Mouse (Mus musculus) small intestine, adult 2 months (tissue): ENCODE results near the gene 2300002M23Rik. TPM values are rescaled to one million over a fixed set of nuclear protein-coding genes. Genes with fewer than 3 reads are reported as not detected.

ENCODE experiments used
- H3K27ac ChIP-seq: fragments of 200-500 bp; 2 replicates; pipeline ENCODE4 v1.5.1; 2012; ENCODE audit warnings: low read depth, low read length, control low read depth, inconsistent platforms; ENCODE audit not compliant: insufficient read depth
- H3K27me3 ChIP-seq: fragments of 200-500 bp; 2 replicates; pipeline ENCODE4 v1.6.1; 2012; ENCODE audit warnings: mild to moderate bottlenecking, moderate library complexity, low read length, inconsistent platforms; ENCODE audit not compliant: control insufficient read depth, insufficient read depth
- H3K36me3 ChIP-seq: fragments of 200-500 bp; 2 replicates; pipeline ENCODE4 v1.6.1; 2012; ENCODE audit warnings: mild to moderate bottlenecking, low read length, control low read depth, inconsistent platforms; ENCODE audit not compliant: control insufficient read depth, insufficient read depth
- H3K4me1 ChIP-seq: fragments of 200-500 bp; 2 replicates; pipeline ENCODE4 v1.6.1; 2012; ENCODE audit warnings: low read length, inconsistent platforms, mixed read lengths; ENCODE audit not compliant: control insufficient read depth, insufficient read depth, insufficient read length
- H3K4me3 ChIP-seq: fragments of 200-500 bp; 2 replicates; pipeline ENCODE4 v1.5.1; 2012; ENCODE audit warnings: low read depth, mild to moderate bottlenecking, control low read depth, inconsistent platforms, low read length, moderate library complexity
- CTCF ChIP-seq: fragments of 200-500 bp; IDR thresholded peaks from 2 replicates; pipeline ENCODE4 v1.5.1; 2012; ENCODE audit warnings: low read depth, mild to moderate bottlenecking, control low read depth, inconsistent platforms, low read length, moderate library complexity, mixed read lengths; ENCODE audit not compliant: insufficient replicate concordance, insufficient read length; ENCODE audit errors: extremely low read depth
- POLR2A ChIP-seq: fragments of 200-500 bp; IDR thresholded peaks from 2 replicates; pipeline ENCODE4 v1.6.1; 2012; ENCODE audit warnings: low read depth, mild to moderate bottlenecking, control low read depth, inconsistent platforms, low read length, moderate library complexity
- WGBS: fragments of 180-500 bp; shearing (Covaris S2); methylation state at CpG from one replicate; pipeline ENCODE4 v1.1.7; 2018; 5-methylcytosine and 5-hydroxymethylcytosine counted together
- polyA plus RNA-seq: library from polyadenylated mRNA; depleted of rRNA; stranded (reverse); fragments of >200 nt; gene quantifications from 2 replicates; pipeline ENCODE4 v1.2.3, GENCODE M21; 2012; rRNA removed

2300002M23Rik gene
- polyA plus RNA-seq, 1 experiment = not detected

DNA sequence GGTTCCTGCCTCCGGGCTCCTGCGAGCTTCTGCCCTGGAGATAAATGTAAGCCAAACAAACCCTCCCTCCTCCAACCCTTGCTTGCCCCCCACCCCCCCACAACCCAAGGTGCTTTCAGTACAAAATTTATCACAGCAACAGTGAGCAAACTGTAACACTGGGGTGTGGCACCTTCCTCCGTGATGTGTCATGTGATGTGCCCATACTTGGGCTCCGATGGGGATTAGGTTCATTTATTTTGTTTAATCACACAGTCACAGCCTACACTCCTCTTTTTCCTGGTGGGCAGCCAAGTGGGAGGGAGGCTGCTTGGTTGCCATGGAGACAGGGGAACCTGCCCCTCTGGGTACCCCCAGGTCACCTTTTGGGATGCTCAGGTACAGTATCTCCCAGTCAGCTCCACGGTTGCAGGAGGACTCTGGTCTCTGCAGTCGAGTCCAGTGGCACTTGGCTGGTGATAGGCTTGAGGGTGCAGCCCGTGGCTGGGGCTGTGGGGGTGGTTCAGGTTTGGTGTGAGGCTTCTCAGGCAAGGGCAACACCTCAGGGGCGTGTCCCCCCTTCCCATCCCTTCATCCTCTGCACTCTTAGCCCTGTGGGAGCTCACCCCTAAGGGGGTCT lies 34.6 kb downstream of the 2300002M23Rik start:
- Histone ChIP-seq H3K27me3 (no peaks in the 10 kb centered on the region; the same call in 1 of the 2 replicates), H3K4me3 (no peak overlapping the region), H3K36me3 (no peaks in the 10 kb centered on the region), H3K27ac (no peak overlapping the region), H3K4me1 (no peaks in the 10 kb centered on the region)
- TF ChIP-seq CTCF (no peak), POLR2A (no peak)
- 19% methylated on average over 8 of the region's 8 CpGs for WGBS

DNA sequence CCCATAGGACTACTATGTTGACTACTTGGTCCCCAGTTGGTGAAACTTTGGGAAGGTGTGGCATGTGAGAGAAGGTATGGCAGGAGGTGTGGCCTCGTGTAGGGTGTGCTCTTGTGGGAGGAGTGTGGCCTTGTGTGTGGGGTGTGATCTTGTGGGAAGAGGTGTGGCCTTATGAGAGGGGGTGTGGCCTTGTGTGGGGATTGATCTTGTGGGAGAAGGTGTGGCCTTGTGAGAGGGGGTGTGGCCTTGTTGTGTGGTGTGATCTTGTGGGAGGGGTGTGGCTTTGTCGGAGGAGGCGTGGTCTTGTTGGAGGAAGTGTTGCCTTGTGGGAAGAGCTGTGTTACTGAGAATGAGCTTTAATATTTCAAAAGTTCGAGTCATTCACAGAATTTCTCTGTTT lies 49.9 kb downstream of the 2300002M23Rik start:
- TF ChIP-seq POLR2A = no peak
- no peak for TF ChIP-seq CTCF
- WGBS = 68% methylated on average over 4 of the region's 4 CpGs

More for the DNA sequence above, 49.9 kb downstream of the 2300002M23Rik start:
- Histone ChIP-seq H3K27me3 (no peaks in the 10 kb centered on the region), H3K4me3 (no peak overlapping the region), H3K36me3 (no peaks in the 10 kb centered on the region), H3K4me1 (no peaks in the 10 kb centered on the region), H3K27ac (no peak overlapping the region)

Other genes starting within 250 kb of the 2300002M23Rik start
- 36.3 and 83.4 TPM in 2 replicates for gene H2-Q1, start 247.0 kb upstream of the 2300002M23Rik start, polyA plus RNA-seq
- gene H2-Q2, start 225.2 kb upstream of the 2300002M23Rik start, polyA plus RNA-seq = 554 and 1,052 TPM in 2 replicates
- gene H2-Q4, start 187.8 kb upstream of the 2300002M23Rik start, polyA plus RNA-seq = 60.9 and 159 TPM in 2 replicates
- 23.8 and 59.3 TPM in 2 replicates for gene H2-Q6, start 142.6 kb upstream of the 2300002M23Rik start, polyA plus RNA-seq
- 74.1 and 186 TPM in 2 replicates for gene H2-Q7, start 128.3 kb upstream of the 2300002M23Rik start, polyA plus RNA-seq
- gene H2-Q10, start 97.4 kb upstream of the 2300002M23Rik start, polyA plus RNA-seq = 8.5 and 12.0 TPM in 2 replicates
- gene Pou5f1, start 61.4 kb upstream of the 2300002M23Rik start, polyA plus RNA-seq = not detected in 2 replicates
- 7.3 and 8.1 TPM in 2 replicates for gene Tcf19, start 50.6 kb upstream of the 2300002M23Rik start, polyA plus RNA-seq
- 3.2 and 3.5 TPM in 2 replicates for gene Cchcr1, start 50.4 kb upstream of the 2300002M23Rik start, polyA plus RNA-seq
- gene Psors1c2, start 34.2 kb upstream of the 2300002M23Rik start, polyA plus RNA-seq = 0.15 and 0.37 TPM in 2 replicates
- 0.08 and 0.39 TPM in 2 replicates for gene Cdsn, start 15.3 kb upstream of the 2300002M23Rik start, polyA plus RNA-seq
- not detected in 2 replicates for gene Sfta2, start 34.1 kb downstream of the 2300002M23Rik start, polyA plus RNA-seq
- not detected in 2 replicates for gene Gm9573, start 59.2 kb downstream of the 2300002M23Rik start, polyA plus RNA-seq
- 0.23 and 85.7 TPM in 2 replicates for gene Mucl3, start 76.2 kb downstream of the 2300002M23Rik start, polyA plus RNA-seq
- gene Vars2, start 100.1 kb downstream of the 2300002M23Rik start, polyA plus RNA-seq = 18.2 and 26.5 TPM in 2 replicates
- 11.0 and 17.2 TPM in 2 replicates for gene Gtf2h4, start 106.3 kb downstream of the 2300002M23Rik start, polyA plus RNA-seq
- gene Ddr1, start 137.2 kb downstream of the 2300002M23Rik start, polyA plus RNA-seq = 51.9 and 76.9 TPM in 2 replicates